Mouse (Mus musculus) cortical plate, adult 2 months (tissue): ENCODE measurements around the gene Nudt5. TPM values are rescaled to one million over a fixed set of nuclear protein-coding genes. Genes with fewer than 3 reads are reported as not detected.

Experiments
- H3K27ac ChIP-seq: fragments of 200-500 bp; 2 replicates; pipeline ENCODE4 v1.5.1; 2012; ENCODE audit warnings: low read length, control low read depth, inconsistent platforms; ENCODE audit not compliant: insufficient read depth
- H3K4me1 ChIP-seq: fragments of 200-500 bp; 2 replicates; pipeline ENCODE4 v1.6.1; 2011; ENCODE audit warnings: low read length; ENCODE audit not compliant: control insufficient read depth, insufficient read depth
- H3K4me3 ChIP-seq: fragments of 200-500 bp; 2 replicates; pipeline ENCODE4 v1.5.1; 2011; ENCODE audit warnings: mild to moderate bottlenecking, low read length, control low read depth; ENCODE audit not compliant: insufficient read depth
- CTCF ChIP-seq: fragments of 200-500 bp; IDR thresholded peaks from 2 replicates; pipeline ENCODE4 v1.5.1; 2011; ENCODE audit warnings: mild to moderate bottlenecking, control low read depth, low read length; ENCODE audit not compliant: insufficient read depth; ENCODE audit errors: extremely low read depth
- POLR2A ChIP-seq: fragments of 200-500 bp; IDR thresholded peaks from 2 replicates; pipeline ENCODE4 v1.6.1; 2011; ENCODE audit warnings: mild to moderate bottlenecking, low read length, control low read depth; ENCODE audit not compliant: insufficient read depth; ENCODE audit errors: extremely low read depth
- polyA plus RNA-seq: library from polyadenylated mRNA; depleted of rRNA; stranded (reverse); fragments of >200 nt; gene quantifications from 2 replicates; pipeline ENCODE4 v1.2.3, GENCODE M21; 2012

Gene Nudt5
- polyA plus RNA-seq, 1 experiment: 12.4 TPM

- Histone ChIP-seq H3K4me1 (no peaks in the 10 kb centered on the region), H3K27ac (no peak overlapping the region)
- TF ChIP-seq CTCF (no peak), POLR2A (no peak)
Measured at GRCm38 (mm10) chr2:5851866-5852265, 7.0 kb downstream of the Nudt5 start.

DNA sequence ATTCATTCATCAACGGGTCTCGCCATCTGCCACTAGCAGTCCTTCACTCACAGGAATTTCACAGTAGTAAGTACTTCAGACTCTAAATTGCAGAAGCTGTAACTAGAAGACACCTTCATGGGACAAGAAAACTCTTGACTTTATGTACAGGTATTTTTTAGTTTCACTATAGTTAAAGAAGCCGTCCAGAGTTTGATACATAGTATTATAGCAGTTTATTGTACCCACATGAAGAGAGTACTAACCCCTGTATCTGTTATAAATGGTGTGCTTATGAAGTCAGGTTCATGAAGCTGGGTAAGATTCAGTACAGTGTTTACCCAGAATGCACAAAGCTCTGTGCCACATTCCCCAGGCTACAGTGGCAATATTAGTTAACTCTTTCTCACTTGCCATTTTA is 18.0 kb downstream of the Nudt5 start, which contains the start of gene Gm13199:
Gene Gm13199, minus strand, starts transcription at position 101 of the 400 bp plus-strand sequence.
- Histone ChIP-seq H3K27ac (no peak within 1 kb of the TSS), H3K4me3 (no peak within 1 kb of the TSS), H3K4me1 (no peaks in the 10 kb centered on the region)
- no peak for TF ChIP-seq POLR2A
- no peak for TF ChIP-seq CTCF

More at GRCm38 (mm10) chr2:5851866-5852265, 7.0 kb downstream of the Nudt5 start:
- no peak overlapping the region for H3K4me3 ChIP-seq

- TF ChIP-seq POLR2A (no peak), CTCF (no peak)
- H3K27ac ChIP-seq: no peak overlapping the region
- no peaks in the 10 kb centered on the region for H3K4me1 ChIP-seq
- no peak overlapping the region for H3K4me3 ChIP-seq
Measured at GRCm38 (mm10) chr2:5867681-5868080, 22.9 kb downstream of the Nudt5 start.

DNA sequence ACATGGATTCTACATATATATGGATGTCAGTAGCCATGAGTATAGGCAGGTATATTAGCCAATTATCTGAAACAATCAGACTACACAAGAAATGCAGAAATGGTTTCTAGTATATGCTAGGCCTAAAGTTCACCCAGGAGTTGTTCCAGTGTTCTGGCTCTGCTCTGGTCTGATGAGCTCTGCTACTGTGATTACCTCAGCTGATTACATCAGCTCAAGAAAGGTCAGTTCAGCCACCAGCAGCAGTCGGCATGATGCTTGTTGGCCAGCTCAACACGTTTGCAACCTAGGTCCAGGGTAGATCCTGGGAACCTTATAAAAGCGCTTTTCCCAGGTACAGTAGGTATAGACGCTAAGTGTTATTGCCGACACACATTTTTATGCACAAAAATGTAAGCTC is 24.9 kb downstream of the Nudt5 start:
- Histone ChIP-seq H3K4me3 (no peak overlapping the region), H3K27ac (no peak overlapping the region), H3K4me1 (no peaks in the 10 kb centered on the region)
- TF ChIP-seq POLR2A: no peak
- TF ChIP-seq CTCF: no peak

DNA sequence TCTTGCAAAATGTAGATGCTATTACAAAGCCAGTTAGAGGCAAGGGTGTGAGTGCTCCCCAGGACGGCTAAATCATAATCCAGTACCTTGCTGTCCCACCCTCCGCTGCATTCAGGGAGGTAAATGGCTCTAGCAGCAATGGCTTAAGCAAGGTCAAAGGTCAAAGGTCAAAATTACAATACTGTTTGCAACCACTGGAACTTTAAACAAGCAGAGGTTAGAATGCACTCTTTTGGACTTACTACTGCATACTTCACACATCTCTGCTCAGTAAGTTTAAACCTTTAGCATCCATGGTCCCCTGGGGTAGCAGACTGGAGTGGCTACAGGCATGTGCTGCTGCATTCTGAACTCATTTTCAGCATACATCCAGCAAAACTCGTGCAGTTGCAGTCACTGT is 32.6 kb downstream of the Nudt5 start:
- Histone ChIP-seq H3K4me3 (no peak overlapping the region), H3K27ac (no peak overlapping the region), H3K4me1 (no peaks in the 10 kb centered on the region)
- TF ChIP-seq POLR2A (no peak), CTCF (no peak)

DNA sequence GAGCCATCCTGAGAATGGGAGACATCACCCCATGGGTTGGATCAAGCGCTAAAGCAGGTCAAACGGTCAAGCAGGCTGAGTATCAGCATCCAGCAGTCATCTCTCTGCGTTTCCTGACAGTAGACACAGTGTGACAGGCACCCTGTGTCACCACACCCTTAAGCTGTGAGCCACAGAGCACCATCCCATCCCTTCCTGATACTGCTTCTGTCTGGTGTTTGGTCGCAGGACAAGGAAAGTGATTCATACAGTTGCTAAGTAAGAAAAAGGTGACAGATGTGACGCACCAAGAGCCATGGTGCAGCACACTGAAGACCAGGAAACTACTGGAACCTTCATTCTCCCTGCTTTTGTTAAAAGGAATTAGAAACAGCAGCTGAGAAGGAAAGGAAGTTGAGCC is 44.0 kb downstream of the Nudt5 start:
- Histone ChIP-seq H3K4me1 (peaks cover 7% of the 10 kb centered on the region), H3K4me3 (no peak overlapping the region), H3K27ac (no peak overlapping the region)
- TF ChIP-seq CTCF: no peak
- TF ChIP-seq POLR2A: no peak

DNA sequence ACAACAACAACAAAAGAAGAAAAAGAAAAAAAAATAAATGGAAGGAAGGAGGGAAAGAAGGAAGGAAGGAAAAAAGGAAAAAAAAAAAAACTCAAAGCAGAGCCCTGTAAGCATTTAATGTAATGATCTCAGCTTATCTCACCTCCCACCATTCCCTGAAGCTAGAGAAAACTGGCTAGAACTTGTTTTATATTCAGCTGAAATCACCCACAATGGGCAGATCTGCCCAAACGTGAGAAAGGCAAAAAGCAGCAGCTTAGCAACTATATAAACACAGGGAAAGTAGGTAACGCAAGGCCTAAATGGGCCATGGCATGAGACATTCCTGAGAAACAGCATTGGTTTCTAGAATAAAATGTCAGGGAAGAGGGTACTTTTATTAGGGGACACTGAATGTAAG is 44.6 kb downstream of the Nudt5 start:
- no peak for TF ChIP-seq POLR2A
- TF ChIP-seq CTCF: no peak
- H3K4me3 ChIP-seq: no peak overlapping the region
- no peak overlapping the region for H3K27ac ChIP-seq
- peaks cover 7% of the 10 kb centered on the region for H3K4me1 ChIP-seq

DNA sequence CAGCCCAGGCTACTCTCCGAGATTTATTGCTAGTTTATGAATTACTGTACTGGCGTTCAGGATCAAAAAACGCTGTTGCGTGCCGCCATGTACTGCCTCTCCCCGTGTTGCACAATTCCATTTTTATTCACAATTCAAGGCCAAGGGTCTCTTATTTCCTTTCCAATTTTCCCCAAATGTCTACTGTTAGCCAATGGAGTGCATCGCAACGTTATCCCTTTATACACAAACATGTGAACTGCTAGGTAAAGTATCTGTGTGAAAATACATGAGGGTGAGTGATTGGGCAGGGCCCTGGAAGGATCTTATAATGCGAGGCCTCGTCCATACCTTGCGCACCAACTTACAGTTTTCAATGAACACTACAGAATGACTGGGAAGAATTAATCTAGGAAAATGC is 49.5 kb downstream of the Nudt5 start:
- TF ChIP-seq POLR2A (no peak), CTCF (no peak)
- Histone ChIP-seq H3K4me1 (peaks cover 4% of the 10 kb centered on the region), H3K27ac (no peak overlapping the region), H3K4me3 (peak overlapping the region; percentile 67)

- TF ChIP-seq CTCF (no peak), POLR2A (peak; percentile 97)
- Histone ChIP-seq H3K4me1 (peaks cover 4% of the 10 kb centered on the region), H3K27ac (peak within 1 kb of the TSS; percentile 79), H3K4me3 (peak within 1 kb of the TSS; percentile 67)
Measured at GRCm38 (mm10) chr2:5894843-5895570, 50.2 kb downstream of the Nudt5 start, which contains the start of gene Sec61a2. TSS of gene Sec61a2 (minus strand) at chr2:5895432.

- peak; percentile 48 for TF ChIP-seq CTCF
- TF ChIP-seq POLR2A: no peak
- Histone ChIP-seq H3K4me1 (no peaks in the 10 kb centered on the region; the same call in 1 of the 2 replicates), H3K4me3 (no peak overlapping the region), H3K27ac (no peak overlapping the region)
Measured at GRCm38 (mm10) chr2:5900145-5900544, 55.3 kb downstream of the Nudt5 start.
